Mouse (Mus musculus) CD4-positive helper T cell, adult 2 months (primary cell): ENCODE data around the gene Bub1b.
"Not testable (repeated sequence)": the region's sequence is repeated elsewhere in the genome, so short reads cannot be mapped to it uniquely, and the experiment has no call there.

ENCODE experiments used
- DNase-seq: peaks from one replicate; pipeline ENCODE4 v3.0.0-alpha.2; 2012; ENCODE audit warnings: low read depth, missing footprints, low spot score

The Bub1b gene

DNA sequence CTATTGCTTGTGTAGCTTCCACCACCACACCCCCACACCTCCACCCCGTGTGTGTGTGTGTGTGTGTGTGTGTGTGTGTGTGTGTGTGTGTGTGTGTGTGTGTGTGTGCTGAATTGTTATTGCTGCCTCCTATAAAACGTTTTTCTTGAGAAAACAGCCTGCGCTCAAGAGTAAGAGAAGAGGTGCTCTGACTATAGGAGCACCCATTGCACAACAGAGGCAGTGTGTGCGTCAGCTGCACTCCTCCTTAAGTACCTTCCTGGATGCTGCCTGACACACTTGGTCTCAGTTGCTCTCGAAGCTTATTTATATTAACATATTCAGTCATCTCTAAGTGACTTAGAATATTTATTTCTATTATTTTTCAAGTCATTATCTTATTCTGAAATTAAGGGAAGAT is 20.0 kb downstream of the Bub1b start:
- DNase-seq, result no peak

DNA sequence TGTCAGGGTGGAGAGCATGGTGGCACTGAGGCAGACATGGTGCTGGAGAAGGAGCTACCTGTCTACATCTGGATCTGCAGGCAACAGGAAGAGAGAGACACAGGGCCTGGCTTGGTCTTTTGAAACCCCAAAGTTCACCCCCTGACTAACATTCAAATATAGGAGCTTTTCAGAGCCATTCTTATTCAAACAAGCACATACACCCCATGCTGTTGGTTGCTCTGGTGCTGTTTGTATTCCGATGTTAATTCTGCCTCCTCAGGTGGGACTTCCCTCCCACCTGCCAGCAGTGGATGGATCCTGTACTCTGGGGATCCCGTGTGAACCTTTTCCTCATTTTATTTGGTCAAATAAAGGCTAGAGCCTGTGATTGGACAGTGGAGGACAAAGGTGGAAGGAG is 22.1 kb downstream of the Bub1b start:
- DNase-seq, result no peak

- DNase-seq, result peak; percentile 82
Observed at GRCm38 (mm10) chr2:118620608-118621007, 22.6 kb downstream of the Bub1b start.

DNA sequence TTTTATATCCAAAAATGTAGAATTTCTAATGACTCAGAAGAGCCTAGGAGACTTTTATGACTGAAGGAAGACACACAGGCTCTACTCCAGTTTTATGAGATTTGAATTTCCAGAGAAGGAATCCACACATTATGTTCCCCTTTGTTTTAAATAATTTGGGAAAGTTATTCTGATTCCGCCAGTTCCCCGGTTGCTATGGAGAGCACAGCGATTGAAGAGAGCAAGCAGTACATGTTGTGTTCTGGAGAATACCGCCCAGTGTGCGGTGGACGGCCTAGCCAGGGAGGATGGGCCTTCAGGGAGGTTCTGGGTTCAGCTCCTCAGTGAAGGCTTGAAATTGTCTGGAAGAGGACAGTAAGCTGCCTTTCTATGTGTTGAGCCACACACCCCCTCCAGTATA is 31.3 kb downstream of the Bub1b start:
- no peak for DNase-seq

GRCm38 (mm10) chr2:118633441-118633840 is 35.4 kb downstream of the Bub1b start:
- DNase-seq, result no peak

GRCm38 (mm10) chr2:118637258-118637657 is 39.2 kb downstream of the Bub1b start:
- DNase-seq, result no peak

DNA sequence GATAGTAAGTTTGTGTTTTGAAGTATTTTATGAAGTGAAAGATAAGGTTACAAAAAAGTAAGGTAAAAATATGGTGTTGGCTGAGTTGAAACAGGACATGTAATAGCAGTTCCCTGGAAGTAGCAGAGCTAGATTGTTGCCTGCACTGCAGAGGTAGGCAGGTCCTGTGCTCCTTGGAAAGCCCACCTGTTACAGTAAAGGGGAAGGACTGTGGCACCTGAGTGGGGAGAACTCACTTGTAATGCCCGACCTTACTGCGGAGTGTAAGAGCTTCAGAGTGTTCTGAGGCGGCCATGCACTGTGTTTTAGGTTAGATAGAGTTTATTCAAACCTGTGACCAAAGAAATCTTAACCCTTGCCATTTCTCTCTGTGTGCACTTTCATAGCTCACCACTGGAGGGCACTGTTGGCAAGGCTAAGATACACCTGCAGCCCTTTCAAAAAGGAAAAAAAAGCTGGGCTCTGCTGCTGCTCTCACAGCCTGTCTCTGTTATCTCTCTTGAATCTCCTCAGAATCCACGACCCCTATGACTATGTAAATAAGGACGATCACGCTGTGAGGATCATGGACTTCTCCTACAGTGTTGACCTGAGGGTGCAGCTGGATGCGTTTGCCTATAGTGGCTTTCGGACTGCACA is 40.0 kb downstream of the Bub1b start:
- DNase-seq, result peak; percentile 77

DNA sequence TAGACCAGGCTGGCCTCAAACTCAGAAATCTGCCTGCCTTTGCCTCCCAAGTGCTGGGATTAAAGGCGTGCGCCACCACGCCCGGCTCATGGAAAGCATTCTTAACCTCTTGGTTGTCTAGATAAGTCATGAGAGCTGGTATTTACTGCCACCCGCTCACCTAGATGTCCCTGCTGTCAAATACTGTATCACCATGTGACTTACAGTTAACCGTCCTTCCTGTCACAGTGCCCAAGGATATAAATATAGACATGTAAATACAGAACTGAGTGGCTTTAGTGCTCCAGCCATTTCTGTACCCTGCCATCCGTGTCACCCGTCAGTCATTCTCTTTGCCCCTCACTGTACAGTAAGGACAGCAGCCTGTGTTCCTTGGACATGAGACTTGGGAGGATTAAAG is 40.7 kb downstream of the Bub1b start:
- DNase-seq, result no peak

GRCm38 (mm10) chr2:118641147-118641546 is 43.1 kb downstream of the Bub1b start:
- no peak for DNase-seq

- DNase-seq, result peak; percentile 87
Observed at GRCm38 (mm10) chr2:118642431-118642830, 44.4 kb downstream of the Bub1b start.

DNA sequence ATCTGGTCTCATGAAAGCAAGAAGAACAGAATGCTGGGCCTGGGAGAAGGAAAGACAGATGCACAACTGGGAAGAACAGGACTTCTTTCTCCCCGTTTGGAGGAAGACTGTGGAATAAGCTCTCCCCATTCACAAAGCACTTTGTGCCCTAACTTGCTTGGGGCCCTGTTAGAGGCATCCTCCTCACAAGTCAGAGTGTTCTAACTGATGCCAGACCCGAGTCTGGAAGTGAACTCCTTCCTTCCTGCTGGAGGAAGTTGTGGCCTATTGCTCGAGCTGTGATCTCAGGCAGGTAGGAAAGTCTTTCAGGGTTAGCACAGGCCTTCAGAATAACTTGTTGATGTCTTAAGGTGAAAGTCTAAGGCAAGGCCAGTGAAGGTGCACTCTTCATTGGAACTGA is 44.9 kb downstream of the Bub1b start:
- DNase-seq, result peak; percentile 71

DNA sequence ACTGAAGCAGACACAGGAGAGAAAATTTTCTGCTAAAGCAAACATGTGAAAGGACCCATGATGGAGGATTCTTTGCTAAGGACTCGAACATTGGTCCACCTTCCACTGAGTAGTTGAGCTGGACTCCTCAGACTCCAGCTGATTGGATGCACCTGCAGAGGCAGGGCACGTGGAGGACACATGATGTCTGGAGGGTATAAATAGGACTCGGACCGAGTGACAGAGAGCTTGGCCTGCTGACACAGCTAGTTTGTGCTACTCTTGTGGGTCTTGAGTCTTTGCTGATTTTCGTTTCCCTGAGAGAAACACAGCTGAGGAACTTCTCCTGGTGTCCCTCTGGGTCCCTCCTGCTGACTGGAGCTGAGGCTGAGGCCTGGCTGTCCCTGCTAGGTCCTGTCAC is 48.7 kb downstream of the Bub1b start:
- no peak for DNase-seq

DNA sequence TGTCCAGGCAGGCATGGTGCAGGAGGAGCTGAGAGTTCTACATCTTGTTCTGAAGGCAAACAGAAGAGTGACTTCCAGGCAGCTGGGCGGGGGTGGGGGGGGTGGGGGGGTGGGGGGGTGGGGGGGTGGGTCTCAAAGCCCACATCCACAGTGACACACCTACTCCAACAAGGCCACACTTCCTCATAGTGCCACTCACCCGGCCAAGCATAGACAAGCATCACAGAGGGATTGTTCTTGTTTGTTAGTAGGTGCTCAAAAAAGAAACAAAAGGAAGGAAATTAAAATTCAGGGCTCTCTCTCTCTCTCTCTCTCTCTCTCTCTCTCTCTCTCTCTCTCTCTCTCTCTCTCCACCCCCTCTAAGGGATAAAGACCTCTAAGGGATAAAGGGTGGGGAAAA is 52.7 kb downstream of the Bub1b start:
- not testable (repeated sequence) for DNase-seq

DNA sequence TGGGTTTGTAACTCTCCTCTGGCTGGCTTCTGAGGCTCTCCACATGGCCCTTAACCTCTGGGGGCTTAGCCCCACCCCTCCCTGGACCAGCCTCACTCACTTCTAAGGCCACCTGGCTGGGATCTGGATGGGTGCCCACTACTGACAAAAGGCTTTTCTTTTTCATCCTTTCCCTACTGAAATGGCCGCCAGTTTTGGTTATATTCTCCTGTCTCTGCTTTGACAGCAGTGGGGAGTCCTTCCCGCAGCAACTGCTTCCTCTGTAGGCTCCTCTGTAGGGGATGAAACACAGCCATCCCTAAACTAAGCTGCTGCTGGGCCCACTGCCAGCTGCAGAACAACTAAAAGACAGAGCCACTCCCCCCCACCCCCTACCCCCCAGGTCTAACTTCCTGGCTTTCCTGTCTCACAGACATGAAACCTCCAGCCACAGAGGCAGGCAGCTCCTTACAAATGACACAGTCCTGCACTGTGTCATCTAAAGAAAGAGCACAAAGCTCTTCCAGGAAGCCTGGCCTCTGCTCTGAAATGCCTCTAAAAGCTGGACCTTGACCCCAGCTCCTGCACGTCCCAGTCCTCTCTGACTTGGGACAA is 58.8 kb downstream of the Bub1b start:
- no peak for DNase-seq

- no peak for DNase-seq
Observed at GRCm38 (mm10) chr2:118658457-118658856, 60.4 kb downstream of the Bub1b start.

GRCm38 (mm10) chr2:118659077-118659476 is 61.1 kb downstream of the Bub1b start:
- DNase-seq, result no peak

- no peak for DNase-seq
Observed at GRCm38 (mm10) chr2:118659493-118659892, 61.5 kb downstream of the Bub1b start.

DNA sequence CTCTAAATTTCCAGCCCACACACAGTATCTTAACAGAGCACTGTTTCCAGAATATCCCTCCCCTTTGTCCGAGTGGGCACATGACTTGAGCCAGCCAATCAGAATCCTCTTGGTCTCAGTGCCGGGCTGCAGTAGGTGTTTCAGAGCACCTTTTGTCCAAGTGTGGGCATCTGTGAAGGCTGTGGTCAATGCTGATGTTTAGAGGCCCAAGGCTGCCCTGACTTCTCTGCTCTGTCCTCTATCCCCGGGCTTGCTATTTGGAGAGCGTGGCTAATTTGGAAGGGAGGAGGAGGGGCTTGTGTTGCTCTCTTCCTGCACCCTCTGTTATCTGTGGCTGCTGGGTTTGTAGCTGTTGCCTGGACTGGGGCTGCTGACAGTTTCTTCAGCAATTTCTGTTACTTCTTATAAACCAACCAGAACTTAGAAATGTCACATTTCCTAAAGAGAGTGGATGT is 62.0 kb downstream of the Bub1b start:
- DNase-seq, result peak; percentile 51

DNA sequence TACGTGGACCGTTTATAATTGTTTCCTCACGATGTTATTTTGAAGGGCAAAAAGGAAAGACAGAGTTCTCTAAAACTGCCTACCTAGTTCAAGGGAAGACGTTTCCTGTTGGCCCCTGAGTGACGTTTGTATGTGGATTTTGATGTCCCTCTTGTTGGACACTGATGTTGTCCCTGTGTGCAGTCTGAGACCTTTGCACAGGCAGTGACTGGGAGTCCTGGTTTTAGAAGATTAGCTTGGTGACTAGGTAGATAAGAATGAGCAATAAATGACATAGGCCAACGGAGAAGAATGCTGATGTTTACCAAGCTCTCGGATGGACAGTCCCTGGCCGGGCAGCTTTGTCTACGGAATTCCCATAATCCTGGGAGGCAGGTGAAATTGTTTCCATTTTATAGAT is 63.9 kb downstream of the Bub1b start:
- no peak for DNase-seq

DNA sequence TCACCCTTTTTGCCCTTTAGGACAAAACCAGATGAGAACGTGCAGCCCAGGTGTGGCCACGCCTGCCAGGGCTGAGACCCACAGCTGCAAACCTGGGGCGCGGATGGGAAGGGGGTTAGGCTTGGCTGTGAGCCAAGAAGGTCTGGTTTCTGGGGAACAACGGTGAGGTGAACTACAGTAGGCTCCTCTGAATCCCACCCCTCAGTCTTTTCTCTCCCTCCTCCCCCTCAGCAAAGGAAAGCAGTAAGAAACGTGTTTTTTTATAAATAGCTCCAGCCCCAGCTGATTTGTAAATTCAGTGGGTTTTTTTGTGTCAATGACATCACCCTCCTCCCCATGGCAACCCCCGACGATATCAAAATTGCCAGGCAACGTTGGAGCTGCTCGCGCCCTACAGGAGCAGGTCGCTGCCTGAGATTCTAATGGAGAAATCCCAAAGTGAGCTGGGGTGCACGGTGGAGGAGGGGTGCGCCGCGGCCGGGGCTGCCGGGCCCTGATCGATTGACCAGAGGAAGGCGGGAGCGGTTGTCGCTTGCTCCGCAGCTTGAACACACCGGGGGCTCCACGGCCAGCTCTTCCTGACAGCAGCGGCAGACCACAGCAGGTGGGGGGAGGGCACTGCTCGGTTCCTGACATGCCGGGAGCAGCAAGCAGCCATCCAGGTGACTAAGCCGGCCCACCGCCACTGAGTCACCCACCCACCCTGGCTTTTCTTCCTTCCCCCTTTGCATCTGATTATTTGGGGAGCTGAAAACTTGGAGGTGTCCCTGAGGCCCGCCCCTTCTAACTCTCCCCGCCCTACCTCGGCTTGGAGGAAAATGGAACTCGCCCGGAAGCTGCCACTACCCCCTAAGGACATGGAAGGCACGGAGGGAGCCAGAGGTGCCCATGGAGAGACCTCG is 65.1 kb downstream of the Bub1b start, which contains the start of gene Pak6:
Gene Pak6 (plus strand): TSS at position 402 of the 902 bp plus-strand sequence.
- DNase-seq, result peak; percentile 46

- DNase-seq, result no peak
Observed at GRCm38 (mm10) chr2:118663804-118664766, 66.1 kb downstream of the Bub1b start.
